Mouse (Mus musculus): ENCODE data around the gene Kcnv2.
A peak's percentile ranks its signal among the peaks of the same experiment; 100 is the strongest.

Gene Kcnv2

DNA sequence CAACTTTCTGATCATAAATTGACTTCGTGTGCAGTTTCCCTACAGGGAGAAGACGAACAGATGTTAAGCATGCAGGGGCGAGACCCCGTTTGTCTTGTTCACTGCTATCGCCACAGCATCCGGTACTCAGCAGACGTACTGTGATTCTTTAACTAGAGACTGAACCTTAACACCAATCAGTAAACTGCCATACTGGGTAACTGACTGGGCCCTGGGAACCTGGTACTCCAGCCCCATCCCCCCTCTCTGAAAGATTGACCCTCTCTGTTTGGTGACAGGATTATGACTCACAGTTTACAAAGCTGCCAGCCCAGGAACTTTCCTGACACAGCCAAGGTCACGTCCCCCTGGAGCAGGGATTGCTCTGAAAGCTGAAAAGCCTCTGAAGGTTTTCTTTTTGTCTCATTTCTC lies 42.1 kb downstream of the Kcnv2 start:
- peak; percentile 18 for DNase-seq (ENCODE audit: low spot score)

DNA sequence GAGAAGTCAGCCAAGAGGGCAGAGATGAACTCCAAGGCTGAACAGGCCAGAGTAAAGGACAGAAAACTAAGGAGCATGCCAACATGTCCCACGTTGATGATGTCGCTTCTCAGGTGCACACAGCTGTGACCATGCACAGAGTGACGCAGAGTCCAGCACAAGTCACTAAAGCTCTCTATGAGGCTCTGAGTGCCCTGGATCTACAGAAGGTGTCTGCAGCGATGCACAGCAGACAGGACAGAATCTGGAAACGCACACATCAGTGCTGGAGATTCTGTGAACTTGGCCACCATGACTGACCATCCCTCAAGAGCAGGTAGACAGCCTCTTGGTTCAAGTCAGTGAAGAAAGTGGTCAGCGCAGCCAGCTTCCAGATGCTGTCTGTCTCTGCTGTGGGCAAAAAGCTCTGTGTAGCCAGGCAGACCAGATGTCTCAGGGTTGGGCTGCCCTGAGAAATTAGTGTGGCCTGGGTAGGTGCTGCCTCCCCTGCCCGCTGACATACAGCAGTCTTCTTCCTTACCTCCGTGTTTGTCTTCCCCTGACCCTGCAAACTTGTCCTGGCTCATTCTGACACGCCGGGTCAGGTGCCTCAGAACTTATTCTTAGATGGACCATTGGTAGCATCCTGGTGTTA lies 43.8 kb downstream of the Kcnv2 start:
- DNase-seq (ENCODE audit: low spot score), result no peak

DNA sequence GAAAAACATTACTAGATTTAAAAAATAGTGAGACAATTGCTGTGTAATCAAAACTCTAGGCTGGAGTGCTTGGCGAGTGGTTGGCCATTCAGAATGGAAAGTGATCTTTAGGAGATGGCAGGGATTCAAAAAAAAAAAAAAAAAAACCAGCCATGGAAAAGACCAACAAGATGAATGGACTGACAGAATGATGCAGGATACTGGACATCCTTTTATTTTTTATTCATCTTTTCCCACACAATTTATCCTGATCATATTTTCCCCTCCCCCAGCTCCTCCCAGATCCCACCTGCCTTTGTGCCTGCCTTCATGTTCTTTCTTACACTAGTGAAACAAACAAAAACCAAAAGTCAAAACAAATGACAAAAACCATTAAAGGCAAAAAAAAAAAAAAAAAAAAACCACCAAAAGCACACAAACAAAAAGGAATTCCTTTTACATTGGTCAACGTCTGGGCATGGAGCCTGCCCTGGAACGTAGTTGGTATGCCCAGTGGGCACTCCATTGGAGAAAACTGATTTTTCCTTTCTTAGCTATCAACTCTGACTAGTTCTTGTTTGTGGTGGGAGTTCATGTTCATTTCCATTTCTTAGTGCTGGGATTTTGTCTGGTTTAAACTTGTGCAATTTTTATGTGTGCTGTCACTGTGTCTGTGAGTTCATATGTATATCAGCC lies 47.2 kb downstream of the Kcnv2 start:
- no peak for DNase-seq (ENCODE audit: low spot score)

DNA sequence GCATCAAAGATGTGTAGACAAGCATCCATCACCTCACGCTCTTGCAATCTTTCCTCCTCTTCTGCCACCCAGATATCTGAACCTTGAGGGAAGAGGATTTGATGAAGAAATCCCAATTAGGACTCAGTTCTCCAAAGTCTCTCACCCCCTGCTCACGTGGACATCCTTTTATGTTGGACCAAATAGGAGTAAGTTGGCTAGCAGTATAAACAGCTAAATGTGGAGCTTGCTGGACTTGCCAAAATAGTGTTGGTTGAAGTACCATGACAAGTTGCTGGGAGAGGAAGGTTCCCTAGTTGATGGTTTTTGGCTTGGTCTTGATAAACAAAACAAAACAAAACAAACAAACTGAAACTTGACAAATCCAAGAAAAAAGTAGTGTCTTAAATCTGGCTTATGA lies 47.8 kb downstream of the Kcnv2 start:
- no peak for DNase-seq (ENCODE audit: low spot score)

DNA sequence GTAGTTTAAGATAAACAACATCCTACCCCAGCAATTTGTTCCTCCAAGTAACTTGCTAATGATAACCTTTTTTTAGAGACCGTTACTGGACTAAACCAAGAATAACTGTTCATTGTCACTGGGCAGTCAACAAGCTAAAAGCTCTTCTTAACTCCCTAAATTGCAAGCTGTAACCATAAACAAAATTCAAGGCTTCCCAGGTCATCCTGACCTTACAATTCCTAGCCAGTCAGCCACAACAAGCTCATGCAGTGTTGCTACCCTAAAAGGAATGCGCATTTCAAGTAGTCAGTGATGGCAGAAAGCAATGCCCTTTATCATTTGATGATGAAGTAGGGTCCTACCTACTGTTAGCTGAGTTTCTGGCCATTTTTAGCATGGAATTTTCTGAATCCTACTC lies 48.4 kb downstream of the Kcnv2 start:
- DNase-seq (ENCODE audit: low spot score), result no peak

DNA sequence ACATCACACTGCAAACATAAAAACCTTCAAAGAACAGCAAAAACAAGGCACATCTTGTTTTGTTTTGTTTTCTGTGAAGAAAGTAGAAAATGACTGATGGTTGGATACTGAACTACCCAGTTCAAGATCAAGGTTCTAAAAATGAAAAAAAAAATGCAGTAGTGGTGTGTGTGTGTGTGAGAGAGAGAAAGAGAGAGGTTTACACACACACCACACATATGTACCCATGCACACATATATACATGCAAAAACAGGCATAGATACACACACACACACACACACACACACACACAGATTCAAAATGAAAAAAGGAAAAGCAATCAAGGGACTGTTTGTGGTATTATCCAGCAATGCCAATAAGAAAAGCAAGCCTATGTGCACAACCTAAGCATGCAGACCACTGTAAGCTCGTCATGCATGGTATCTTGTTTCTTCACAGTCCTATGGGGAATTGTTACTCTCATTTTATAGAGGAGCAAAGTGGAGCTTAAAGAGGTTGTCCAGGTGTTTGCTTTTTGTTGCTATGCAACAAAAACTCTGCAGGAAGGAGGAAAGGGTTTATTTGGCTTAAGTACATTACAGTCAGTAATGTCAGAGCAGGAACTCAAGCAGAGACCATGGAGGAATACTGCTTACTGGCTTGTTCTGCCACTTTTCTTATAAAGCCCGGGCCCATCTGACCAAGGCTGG lies 57.5 kb downstream of the Kcnv2 start:
- no peak for DNase-seq (ENCODE audit: low spot score)

DNA sequence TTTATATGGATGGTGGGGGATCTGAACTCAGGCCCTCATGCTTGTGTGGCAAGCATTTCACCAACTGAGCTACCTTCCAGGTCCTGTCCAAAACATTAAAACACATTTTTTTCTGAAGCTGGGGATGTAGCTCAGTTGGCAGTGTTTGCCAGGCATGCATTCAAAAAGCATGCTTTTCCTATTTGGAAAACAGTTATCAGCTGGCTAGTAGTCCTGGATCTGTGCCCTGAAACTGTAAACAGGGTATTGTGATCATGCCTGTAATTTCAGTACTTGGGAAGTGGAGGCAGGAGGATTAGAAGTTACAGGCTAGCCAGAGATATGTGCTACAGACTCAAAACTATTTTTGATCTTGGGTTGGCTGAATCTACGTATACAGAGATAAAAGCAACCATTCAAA lies 59.7 kb downstream of the Kcnv2 start:
- DNase-seq (ENCODE audit: low spot score), result no peak

DNA sequence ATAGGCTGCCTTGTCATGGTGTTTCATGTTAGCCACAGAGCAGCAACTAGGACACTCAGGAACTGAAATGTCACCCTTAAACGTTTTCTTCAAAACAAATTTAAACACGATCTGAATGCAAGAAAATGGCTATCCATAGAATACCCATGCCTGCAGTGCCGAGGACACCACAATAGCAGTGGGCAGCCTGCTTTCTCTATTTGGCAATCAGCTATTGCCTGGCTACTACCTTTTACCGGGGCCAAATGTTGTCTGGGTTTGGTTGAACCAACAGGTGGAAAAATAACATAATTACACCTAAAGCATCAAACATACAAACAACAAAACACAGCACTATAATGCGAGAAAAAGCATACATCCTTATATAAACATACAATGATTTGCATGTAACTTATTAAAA lies 60.9 kb downstream of the Kcnv2 start:
- no peak for DNase-seq (ENCODE audit: low spot score)

DNA sequence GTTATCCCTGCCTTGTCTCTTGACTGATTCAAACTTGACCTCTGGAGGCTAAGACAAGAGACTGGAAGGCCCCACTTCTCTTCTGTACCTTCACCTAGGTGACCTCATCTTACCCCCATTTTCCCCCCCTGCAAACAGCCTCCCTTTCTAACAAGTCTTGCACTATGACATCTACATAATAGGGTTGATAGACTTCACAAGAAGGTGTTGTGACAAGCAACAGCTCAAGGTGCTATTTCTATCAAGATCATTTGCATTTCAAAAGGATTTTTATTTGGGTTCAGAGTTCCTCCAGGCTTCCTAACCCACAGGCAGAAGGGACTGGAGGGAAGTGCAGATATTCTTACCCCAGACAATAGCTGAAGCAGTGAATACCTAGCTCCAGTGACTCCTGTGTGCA lies 62.9 kb downstream of the Kcnv2 start:
- no peak for DNase-seq (ENCODE audit: low spot score)

All from urinary bladder, postnatal 25 days (tissue).